Mouse (Mus musculus): ENCODE measurements around the gene Fbxl7.
"Not testable (repeated sequence)": the region's sequence is repeated elsewhere in the genome, so short reads cannot be mapped to it uniquely, and the experiment has no call there.

Gene Fbxl7

DNA sequence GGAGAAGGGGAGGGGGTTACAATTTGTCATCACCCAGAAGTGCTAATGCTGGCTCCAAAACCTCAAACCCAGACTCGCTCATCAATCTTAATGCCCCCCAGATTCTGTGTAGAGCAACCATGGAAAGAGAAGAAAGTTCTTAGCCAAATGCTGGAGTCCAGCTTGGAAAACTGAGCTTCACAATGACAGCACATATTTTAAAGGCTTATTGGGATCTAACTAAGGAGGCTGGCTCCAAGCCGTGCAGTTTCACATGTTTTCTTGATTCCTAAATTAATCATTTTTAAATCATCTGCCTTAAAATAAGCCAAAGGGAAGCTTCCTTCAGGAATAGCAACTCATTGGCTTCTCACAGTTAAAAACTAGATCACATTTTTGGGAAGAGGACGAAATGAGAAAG is 82.5 kb downstream of the Fbxl7 start:
- in situ Hi-C loops (cut with MboI, MseI), result no loop called here

DNA sequence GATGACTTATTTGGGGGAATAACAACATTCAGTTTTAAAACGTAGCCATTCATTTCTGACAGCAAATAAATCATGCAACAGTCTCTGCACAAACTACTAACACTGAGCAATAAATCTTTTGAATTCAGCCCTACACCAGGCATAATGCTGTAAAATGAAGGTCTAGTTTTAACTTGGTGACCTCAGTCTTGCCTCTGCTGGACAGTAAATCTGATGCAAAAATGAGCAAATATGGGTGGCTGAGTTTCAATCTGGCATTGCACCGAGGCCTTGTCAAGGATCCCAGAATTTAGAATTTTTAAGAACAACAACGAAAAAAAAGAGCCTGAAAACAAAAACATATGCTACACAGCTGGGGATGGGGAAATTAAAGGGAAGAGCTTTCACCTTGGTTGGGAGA is 85.8 kb downstream of the Fbxl7 start:
- in situ Hi-C loops (cut with MboI, MseI), result no loop called here

DNA sequence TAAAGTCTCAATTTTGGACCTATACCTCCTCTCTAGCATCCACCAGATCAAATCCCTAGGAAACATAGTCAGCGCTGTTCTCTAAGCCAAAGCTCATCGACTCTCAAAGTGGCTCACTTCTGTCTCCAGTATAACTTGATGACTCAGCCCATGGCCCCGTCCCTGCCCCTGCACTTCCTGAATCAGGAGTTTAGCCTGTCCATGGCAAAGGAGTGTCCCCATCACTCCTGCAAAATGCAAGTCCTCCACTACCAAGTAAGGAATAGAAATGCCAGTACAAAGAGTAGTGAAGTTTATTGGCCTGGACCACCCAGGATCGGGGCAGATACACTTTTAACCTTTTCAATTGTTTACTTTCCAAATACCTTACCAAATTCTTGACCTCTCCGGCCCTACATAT is 91.3 kb downstream of the Fbxl7 start:
- in situ Hi-C loops (cut with MboI, MseI), result no loop called here

DNA sequence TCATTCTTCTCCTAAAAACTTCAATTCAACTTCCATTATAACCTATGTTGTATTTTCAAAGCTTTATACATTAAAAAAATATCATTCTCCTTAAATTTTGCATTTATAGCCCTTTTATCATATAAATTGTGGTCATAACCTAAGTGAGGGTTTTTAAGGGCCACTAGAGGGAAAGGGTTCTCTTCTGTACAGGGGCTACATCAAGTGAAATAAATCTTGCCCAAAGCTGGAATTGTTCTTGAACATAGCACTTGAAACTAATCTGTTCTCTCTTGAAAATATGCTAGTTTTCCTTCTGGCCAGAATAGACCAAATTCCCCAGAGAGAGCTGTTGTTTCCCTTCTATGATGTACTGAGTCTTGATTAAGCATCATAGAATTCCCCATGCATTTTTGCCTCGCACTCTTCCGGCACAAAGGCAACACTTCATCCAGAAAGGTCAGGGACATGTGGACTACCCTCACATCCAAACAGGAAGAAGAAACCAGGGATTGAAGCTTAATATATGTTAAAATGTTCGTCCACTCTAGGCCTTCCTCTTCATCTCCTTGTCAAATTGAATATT is 95.8 kb downstream of the Fbxl7 start:
- in situ Hi-C loops (cut with MboI, MseI), result no loop called here

DNA sequence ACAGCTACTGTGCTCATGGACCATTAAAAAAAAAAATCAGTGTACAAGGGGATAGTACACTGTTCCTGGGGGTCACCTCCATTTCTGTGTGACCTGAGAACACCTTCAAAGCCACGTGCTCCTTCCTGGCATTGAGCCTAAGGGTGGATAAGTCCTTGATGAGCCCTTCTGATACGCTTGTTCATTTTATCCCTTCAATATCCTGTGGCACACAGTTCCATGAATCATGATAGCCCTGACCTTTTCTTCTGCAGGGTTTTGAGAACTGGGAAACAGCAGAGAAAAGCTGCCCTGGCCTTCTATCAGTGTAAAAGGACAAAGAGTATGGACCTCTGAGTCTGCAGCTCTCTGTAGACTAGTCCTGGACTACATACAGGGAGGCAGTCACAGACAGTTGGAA is 99.4 kb downstream of the Fbxl7 start:
- in situ Hi-C loops (cut with MboI, MseI), result no loop called here

DNA sequence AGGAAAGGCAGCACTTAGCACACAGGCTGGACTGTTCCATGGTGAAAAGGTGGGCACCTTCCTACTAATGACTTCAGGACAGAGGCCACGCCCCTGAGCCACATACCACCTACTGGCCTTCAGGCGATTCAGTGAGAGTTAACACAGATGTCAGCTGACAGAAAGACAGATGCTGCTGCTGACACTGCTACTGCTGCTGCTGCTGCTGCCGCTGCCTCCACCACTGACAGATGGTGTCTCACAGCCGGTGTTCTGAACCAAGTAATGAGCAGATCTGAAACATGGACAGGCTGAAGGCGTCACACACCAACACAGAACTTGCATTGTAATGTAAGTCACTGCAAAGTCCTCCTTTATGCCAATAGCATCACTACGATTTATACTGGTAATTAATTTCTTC is 99.9 kb downstream of the Fbxl7 start:
- in situ Hi-C loops (cut with MboI, MseI), result no loop called here

DNA sequence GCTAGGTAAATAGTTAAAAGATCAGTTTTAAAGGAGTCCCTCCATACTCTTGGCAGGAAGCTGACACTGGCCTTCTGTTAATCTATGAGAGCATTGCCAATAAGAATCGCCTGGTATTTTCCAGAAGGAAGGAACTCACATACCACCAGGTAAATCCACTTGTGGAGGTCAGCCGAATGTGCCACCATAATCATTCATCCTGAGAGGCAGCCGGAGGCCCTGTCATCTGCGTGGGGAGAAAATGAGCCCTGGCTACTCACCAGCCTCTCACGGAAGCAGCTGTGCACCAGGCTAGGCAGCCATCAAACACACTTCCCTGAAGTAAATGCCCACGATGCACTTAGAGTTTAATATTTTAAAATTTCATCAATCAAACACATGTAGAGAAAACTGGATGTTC is 108.2 kb downstream of the Fbxl7 start:
- in situ Hi-C loops (cut with MboI, MseI), result no loop called here

DNA sequence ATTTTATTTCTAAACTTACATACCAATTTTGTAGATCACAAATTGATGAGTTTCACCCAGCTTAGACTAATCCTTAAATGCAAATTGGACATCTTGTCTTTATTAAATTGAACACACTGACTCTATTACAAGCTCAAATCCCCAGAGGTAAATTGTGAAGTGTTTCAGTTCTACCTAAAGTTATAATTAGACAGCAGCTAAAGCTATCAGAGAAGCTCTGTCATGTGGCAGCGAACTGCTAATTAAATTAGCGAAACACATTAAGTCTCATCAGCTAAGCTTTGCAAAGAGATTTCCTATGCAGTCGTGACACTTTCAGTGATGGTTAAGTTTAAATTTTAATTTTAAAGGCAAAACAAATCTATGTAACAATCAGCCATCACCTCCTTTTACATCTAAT is 114.8 kb downstream of the Fbxl7 start:
- in situ Hi-C loops (cut with MboI, MseI), result no loop called here

DNA sequence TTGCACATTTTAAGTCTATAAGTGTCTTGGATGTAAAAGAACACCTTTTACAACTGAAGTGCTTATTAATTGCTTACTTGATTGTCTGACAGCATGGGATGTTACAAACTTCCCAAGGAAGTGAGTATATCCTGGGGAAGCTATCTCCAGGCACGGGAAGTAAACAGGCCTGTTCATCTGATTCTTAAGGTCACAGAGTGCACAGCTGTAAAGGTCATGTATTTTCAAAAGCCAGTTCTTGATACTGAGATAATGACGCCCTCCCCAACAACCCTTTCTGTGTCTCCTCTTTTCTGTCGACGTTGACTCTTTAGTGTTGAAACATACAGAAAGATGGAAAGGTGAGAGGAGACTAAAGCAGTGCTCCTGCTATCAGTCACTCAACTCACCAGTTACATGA is 116.3 kb downstream of the Fbxl7 start:
- in situ Hi-C loops (cut with MboI, MseI), result no loop called here

DNA sequence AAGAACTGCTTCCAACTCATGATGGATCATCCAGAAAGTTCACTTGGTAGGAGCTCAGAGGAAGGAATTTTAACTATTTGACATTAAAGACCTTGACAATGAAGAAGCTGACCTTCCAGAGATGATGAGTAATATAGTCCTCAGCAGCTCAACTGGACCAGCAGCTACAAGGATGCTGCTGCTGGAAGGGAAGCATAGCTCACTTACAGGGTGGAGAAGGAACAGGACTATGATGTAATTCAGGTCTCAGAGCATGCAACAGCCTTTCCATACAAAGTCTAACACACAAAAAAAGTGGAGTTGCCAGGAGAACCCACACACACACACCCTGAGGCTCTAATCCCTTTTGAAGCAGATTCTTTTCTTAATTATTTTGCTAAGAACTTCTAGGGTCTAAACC is 119.7 kb downstream of the Fbxl7 start:
- in situ Hi-C loops (cut with MboI, MseI), result no loop called here

DNA sequence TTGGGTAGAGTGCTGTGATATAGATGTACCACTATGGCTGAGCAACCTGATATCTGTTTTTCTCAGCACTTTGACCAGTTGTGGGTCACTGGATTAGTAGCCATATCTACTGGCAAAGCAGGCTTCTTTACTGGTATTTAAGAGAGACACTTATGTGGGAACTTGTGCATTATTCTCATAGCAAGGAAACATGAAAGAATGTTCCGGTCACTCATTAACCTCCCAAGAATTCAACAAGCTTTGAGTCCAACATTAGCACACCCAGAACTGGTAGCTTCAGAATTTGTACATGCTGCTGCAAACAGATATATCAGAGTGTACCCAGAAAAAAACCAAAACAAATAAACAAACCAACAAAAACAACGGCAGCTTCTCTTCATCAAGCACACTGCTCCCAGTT is 120.5 kb downstream of the Fbxl7 start:
- in situ Hi-C loops (cut with MboI, MseI), result no loop called here

DNA sequence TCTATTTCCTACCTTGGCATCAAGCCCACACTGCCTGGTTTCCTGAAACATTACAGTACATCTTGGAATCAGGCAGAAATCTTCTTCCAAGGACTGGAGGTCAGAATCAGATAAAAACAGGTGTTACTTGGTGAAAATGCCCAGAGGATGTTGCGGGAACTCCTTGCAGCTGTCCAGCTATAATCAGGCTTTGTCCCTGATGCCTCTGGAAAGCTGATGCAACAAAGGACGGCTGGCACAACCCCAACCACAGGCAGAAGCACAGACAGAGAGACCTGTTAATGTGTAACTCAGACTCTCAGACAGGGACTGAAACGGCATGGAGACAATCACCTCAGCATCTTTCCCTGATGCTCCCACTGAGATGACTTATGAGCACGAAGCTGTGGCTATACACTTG is 133.7 kb downstream of the Fbxl7 start:
- in situ Hi-C loops (cut with MboI, MseI), result no loop called here

DNA sequence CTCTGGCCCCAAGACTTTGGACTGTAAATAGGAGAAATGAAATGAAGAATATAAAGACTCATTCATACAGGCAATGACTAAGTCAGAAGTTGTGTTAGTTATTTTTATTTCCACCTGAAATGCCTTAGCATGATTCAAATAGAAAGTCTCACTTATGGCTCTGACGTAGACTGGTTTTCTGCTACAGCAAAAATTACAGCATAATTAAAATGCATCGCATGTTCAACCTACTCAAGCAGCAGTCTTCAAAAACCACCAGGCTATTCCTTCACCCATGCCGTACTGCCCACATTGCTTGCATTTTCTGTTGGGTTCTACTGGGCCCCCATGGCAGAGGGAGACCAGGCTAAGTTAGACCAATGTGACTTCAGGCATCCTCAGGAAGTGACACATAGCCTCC is 146.9 kb downstream of the Fbxl7 start:
- in situ Hi-C loops (cut with MboI, MseI), result no loop called here

DNA sequence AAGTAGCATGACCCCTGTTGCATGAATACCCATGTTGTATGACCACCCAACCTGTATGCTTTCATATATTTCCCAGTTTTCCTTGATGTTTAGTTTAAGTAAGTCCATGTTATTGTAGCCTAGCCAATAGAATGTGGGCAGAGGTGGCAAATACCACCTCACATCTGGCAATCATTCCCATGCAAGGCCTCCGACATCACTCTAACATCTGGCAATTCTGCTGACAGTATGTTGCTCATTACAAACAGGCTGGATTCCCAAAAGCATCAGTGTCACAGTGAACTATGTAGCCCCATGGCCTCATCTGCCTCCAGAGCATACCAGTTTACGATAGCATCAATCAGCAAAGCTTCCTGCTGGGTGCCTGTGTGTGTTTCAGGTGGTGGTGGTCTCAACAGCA is 163.0 kb downstream of the Fbxl7 start:
- in situ Hi-C loops (cut with MboI, MseI), result no loop called here

DNA sequence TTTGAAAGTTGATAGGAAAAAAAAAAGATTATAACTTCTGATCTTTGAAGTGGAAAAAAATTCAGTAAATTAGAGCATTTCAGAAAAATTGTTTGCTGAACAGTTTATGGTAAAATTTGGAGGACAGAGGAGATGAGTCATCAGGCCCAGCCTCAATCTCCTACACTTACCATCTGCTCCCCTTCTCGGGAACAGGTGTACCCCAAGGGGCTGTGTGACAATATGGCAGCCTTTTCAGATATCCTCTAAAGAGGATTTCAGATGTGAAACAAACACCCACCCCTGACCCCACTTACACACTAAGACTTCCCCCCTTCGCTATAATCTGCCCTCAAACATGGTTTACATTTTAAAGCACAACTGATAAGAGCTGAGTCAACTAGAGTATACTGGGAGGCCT is 164.6 kb downstream of the Fbxl7 start:
- in situ Hi-C loops (cut with MboI, MseI), result no loop called here

DNA sequence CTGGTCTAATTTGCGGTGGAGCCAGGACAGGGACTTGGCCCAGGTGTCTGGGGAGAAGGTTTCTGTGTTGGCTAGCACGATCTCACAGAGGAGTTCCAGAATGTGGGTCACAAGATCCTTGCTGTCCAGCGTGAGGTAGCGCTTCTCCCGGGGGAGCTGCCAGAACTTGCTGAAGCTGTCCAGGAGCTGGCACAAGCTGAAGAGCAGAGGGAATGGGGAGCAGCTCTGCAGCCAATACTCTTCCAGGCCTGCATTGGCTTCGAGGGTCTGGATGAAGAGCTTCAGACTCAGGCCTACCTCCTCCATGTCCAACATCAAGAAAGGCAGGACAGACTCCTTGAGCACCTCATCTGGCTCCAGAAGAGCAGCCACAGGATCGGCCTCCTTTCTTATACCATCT is 166.0 kb downstream of the Fbxl7 start:
- in situ Hi-C loops (cut with MboI, MseI), result not testable (repeated sequence)

DNA sequence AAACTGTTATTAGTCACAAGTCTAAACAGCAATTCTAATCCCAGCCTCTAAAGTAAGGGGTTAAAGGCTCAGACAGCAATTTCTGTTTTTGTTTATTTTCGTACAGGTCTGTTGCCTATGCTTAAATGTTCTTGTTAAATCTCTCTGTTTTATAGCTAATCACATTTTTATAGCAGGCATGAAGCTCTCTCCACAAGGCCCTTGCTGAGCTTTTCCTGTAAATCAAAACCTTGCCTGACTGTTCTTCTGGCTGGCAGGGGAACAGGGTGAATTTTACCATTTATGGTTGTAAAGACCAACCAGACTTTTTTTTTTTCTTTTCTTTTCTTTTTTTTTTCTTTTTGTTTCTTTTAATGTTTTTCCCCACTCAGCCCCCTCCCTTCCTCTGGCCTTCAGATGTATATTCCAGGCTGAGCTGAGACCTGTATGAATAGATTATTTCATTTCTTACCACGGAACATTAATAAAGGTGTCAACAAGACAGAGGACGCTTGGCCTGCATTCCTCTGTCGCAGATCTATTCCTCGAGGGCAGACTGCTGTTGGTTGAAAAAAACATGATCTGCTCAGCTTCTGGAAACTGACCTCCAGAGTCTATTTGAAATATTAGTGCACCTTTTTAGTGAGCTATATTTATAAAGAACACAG is 176.9 kb downstream of the Fbxl7 start:
- in situ Hi-C loops (cut with MboI, MseI), result no loop called here

DNA sequence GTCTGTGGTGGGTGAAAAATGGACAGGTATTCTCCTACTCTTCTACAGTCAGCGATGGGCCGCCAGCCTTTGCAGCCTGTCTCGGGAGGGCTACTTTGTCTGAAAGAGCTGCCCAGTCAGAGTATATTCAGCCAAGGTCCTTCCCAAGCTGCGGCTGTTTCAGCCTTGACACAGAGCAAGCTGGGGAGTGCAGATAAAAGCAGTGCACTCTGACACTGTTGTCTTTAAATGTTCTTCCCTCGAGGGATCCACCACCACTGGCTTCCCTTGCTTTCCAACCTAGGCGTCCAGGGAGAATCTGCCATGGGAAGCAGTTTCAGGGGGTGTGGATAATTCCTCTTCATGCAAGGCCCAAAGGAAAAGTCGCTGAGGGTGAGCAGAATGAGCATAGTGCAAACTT is 177.4 kb downstream of the Fbxl7 start:
- in situ Hi-C loops (cut with MboI, MseI), result no loop called here

DNA sequence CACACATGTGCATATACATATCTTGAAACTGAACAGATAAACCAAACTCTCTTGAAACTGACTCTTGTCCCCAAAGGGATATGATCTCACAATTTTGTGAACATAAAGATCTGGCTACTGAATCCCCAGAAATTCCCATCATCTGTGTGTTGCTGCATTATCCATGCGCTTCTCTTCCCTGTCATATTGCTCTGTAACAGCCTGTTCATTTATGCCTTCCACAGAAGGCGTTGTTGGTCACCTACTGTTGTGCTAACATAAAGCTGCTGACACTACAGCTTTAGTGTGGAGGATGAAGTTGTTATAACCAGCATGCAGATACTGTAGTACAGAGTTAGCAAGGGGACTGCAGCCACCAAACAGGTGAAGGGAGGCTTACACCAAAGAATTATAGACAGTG is 179.2 kb downstream of the Fbxl7 start:
- in situ Hi-C loops (cut with MboI, MseI), result no loop called here

DNA sequence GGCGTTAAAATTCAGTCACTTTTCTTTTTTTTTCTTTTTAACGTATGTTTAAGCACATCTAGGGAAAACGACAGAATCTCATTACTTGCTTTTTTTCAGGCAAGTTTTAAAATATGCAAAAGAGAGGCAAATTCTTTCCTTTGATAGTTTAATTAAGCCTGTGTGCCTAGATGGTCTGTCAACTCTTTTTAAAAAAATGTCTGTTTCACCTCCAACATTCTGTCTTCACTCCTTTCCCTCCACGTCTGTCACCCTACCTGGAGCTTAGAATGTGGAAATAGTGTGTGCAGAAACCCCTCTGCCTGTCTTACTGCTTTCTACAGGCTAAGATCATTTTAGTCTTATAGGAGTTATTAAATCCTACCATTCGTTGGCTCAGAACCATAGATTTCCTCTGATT is 179.7 kb downstream of the Fbxl7 start:
- in situ Hi-C loops (cut with MboI, MseI), result no loop called here

DNA sequence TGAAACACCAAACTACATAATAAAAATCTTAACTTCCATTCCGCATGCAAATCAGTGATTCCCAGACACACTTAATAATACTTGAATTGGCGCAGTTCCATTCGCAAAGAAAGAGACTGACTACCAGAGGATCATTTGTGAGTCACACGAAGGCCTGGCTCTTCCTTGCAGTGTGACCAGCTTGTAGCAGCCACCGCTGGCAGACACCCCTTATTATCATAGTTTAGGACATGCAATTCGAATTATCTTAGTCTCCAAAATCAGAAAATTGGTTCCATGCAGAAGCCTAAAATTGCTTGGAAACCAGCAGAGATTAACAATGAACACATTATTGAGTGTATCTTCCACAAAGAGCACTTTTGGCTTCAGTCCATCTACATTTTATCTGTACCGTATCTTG is 183.1 kb downstream of the Fbxl7 start:
- in situ Hi-C loops (cut with MboI, MseI), result no loop called here

DNA sequence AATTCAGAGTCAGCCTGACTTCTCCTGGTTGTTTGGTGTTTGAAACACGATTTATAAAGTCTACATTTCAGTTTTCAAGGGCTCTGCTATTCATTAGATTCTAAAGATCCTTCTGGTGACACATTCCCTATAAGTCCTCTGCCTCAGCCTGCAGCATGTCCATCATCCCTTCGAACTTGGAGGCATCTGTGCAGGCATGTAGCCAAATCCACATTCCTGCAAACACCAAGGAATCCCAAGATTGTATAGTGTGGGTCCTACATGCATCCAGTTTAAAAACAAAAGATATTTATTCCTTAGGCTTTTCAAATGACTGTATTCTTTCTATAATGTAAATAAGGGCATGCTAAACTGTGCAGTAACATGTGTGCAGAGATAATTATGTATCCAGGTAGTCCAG is 190.4 kb downstream of the Fbxl7 start:
- in situ Hi-C loops (cut with MboI, MseI), result no loop called here

DNA sequence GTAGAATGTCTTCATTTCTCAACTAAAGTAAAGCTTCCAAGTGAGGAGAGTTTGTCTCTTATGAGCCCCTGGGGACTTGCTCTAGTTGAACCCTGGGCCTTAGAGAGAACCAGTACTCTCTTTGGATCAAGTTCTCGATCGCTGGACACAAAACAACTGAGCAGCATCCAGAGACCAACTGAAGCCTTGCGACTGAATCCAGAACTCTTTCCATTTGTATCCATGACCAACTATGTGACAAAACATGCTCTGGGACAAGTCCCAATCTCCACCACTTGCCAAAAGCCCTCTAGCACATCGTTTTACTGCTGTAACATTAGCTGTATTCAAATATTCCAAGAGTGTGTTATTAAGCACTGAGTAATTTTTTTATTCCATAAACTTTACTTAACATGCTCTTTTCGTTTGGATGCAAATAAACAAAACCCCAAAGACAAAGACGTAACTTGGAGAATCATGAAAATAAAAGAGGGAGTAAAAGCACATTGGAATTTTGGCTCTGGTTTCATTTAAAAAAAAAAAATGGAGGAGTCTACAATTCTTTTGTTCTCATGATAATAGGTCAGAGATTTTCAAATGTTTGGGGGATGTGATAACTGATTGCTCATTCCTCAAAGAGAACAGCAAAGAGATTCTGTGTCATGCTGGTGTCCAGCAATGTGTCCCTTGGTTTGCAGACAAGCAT is 192.1 kb downstream of the Fbxl7 start:
- in situ Hi-C loops (cut with MboI, MseI), result no loop called here

All from T-helper 1 cell (primary cell).